Mouse (Mus musculus): ENCODE results near the gene Slc25a3.

Gene Slc25a3

DNA sequence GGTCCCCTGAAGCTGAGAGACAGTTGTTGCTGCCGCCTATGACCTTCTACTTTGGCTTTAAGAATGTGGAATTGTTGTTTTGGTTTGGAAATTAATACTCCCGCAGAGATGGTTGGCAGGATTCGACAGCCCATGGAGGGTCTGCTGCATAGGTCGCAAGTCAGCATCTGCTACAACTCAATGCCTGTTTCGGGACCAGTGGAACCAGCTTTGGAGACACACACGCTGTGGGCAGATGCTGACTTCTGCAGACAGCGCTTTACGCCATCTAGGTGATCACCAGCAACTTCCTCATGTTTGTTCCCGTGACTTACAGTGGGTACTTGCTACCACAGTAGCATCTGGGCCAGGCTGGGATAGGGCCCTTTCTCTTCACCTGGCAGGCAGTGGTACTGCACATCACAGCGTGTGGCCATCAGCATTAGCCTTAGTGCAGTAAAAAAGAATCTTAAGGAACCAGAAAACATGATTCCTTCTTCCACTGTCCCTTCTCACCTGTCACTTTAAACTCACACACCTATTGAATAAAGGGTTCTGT is 18.9 kb upstream of the Slc25a3 start:
- DNase-seq (ENCODE audit: low spot score in 2 of 2): no peak

GRCm38 (mm10) chr10:91141564-91141963 is 17.7 kb upstream of the Slc25a3 start:
- DNase-seq (ENCODE audit: low spot score in 2 of 2): no peak

GRCm38 (mm10) chr10:91139148-91139766 is 15.4 kb upstream of the Slc25a3 start:
- no peak for DNase-seq (ENCODE audit: low spot score in 2 of 2)

GRCm38 (mm10) chr10:91138317-91138716 is 14.5 kb upstream of the Slc25a3 start:
- no peak for DNase-seq (ENCODE audit: low spot score in 2 of 2)

DNA sequence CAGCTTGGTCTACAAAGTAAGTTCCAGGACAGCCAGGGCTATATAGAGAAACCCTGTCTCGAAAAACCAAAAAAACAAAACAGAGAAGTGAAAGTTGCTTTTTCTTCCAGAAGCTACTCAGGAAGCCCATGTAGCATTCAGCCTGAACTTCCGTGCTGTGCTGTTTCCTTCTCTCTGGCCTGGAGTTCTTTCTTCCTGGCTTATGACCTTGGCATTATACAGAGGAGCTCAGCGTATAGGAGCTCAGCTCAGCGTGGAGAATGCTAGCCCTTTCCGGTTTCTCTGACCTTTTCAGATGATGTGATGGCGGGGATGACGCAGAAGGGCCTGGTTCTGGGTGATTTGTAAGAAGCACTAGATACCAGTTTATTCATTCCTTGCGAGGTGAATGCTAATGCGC is 13.5 kb upstream of the Slc25a3 start:
- no peak for DNase-seq (ENCODE audit: low spot score in 2 of 2)

GRCm38 (mm10) chr10:91135302-91135972 is 11.6 kb upstream of the Slc25a3 start:
- DNase-seq (ENCODE audit: low spot score in 2 of 2): no peak

DNA sequence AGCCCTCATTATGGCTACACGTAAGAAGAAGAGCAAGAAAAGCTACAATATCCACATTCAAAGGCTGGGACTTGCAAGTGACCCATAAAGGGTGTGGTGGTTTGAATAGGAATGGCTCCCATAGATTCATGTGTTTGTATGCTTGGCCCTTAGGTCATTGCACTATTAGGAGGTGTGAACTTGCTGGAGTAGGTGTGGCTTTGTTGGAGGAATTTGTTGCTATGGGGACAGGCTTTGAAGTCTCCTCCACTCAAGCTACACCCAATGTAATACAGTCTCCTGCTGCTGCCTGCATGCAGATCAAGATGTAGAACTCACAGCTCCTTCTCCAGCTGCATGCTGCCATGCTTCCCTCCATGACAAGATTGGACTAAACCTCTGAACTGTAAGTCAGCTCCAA is 7.7 kb upstream of the Slc25a3 start:
- DNase-seq (ENCODE audit: low spot score in 2 of 2): no peak

GRCm38 (mm10) chr10:91130792-91131191 is 6.9 kb upstream of the Slc25a3 start:
- no peak for DNase-seq (ENCODE audit: low spot score in 2 of 2)

GRCm38 (mm10) chr10:91128551-91129160 is 4.8 kb upstream of the Slc25a3 start:
- DNase-seq (ENCODE audit: low spot score in 2 of 2): no peak

GRCm38 (mm10) chr10:91127395-91127794 is 3.5 kb upstream of the Slc25a3 start:
- DNase-seq (ENCODE audit: low spot score in 2 of 2): no peak

DNA sequence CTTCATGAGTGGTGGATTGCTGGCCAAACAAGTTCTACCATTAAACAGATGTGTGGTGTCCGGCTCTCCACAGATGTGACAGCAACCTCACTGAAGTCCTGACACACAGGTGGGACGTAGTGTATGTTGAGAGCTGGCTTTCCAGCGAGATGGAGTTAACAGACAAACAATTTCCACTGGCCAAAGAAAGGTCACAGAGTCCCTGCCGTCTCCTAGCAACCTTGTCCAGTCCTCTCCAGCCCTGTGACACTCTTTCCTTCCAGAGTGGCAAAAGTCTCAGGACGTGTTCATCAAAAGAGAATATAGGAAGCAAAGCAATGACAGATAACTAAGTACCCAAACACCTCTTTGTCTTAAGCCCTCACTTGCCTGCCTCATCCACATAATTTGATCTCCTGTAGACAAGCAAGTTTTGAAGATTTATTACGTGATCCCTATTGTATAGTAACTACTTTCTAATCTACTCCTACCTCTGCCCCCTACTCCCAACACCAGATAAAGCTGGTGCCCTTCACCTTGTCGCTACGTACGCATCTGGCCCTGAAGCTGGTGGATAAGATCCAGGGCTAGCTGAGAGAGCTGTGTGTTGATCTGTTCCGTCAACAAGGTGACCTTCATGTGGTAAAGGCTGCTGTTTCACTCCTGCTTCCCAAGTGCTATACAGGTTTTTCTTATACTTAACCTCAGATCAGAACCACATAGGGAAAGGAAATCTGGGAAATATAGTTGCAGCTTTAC is 2.9 kb upstream of the Slc25a3 start:
- DNase-seq (ENCODE audit: low spot score in 2 of 2): no peak

GRCm38 (mm10) chr10:91123281-91123827 is 505 bp downstream of the Slc25a3 start:
- peak in 1 of 2 experiments; percentile 13 for DNase-seq (ENCODE audit: low spot score in 2 of 2)

DNA sequence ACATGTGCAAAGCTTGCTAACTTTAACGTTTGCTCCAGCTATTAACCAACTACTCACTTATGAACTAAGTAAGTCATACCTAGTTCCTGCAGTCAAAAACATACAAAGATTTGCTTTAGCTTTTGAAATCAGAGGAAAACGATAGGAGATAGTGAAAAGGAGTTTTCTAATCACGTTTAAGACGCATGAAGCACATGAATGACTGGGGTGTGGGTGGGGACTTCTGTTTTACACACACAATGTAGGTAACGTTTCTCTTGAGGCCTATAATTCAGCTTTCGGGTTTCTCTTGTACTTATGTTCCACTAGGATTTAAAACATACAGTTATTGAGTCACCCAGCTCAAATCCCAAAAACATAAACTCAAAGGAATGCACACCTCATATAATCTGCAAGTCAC is 1.2 kb downstream of the Slc25a3 start:
- DNase-seq (ENCODE audit: low spot score in 2 of 2): no peak

GRCm38 (mm10) chr10:91116958-91117357 is 6.9 kb downstream of the Slc25a3 start:
- no peak for DNase-seq (ENCODE audit: low spot score in 2 of 2)

DNA sequence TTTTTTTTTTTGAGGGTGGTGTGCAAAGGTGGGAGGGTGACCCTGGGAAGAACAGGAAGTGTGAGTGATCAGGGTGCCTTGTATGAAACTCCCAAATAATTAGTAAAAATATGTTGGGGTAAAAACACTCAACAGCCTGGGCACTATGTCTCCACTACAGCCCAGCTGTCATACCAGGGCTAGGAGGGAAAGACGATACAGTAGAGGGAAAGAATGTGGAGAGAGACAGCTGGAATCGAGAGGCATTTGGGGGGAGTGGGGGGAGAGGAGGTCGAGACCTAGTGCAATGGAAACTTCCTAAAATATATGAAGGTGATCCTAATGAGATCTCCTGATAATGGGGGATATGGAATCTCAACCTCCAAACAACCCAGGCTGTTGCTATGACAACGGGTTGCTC is 14.0 kb downstream of the Slc25a3 start:
- DNase-seq (ENCODE audit: low spot score in 2 of 2): no peak

GRCm38 (mm10) chr10:91105981-91106380 is 17.9 kb downstream of the Slc25a3 start:
- DNase-seq (ENCODE audit: low spot score in 2 of 2): no peak

DNA sequence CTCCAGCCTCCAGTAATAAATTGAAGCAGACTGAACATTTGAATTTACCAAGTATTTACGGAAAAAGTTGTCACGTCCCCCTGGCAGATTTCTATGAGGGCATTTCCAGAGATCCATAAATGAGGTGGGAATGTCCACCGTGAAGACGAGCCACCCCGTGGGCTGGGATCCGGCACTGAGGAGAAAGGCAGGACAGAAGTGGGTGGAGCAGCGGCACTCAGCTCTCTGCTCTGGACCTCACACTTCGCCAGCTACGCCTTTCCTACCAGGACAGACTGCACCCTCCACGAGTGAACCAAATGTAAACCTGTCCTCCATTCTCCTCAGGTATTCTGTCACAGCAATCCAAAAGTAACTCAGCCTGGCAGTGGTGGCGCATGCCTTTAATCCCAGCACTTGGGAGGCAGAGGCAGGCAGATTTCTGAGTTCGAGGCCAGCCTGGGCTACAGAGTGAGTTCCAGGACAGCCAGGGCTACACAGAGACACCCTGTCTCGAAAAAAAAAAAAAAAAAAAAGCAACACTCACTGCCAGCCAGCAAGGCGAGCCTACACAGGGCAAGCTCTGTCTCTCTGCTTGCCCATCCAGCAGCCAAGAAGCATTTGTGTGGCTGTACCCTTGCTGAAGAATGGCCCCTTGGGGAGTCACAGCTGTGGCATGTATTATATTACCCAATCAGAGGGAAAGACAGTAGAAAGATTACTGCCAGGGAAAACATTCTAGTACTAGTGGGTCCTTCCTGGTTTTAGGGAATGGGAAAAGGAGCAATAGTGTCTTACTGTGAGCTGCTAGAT is 20.9 kb downstream of the Slc25a3 start:
- DNase-seq (ENCODE audit: low spot score in 2 of 2): no peak

DNA sequence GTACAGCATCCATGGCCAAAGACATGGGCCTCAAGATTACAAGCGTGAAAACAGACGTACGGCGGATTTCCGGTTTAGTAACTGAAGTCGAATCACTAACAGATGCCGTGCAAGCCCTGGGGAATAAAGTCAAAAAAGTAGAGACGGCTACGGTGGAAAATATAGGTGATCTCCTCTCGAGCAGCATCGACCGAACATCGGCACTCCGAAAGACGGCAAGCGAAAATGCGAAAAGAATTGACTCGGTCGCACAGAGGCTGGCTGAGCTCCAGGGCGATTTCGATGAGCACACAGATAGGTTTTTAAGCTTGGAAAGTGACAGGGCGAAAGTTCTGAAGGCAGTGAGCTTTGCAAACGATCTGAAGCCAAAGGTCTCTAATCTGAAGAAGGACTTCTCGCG is 21.9 kb downstream of the Slc25a3 start:
- no peak for DNase-seq (ENCODE audit: low spot score in 2 of 2)

- DNase-seq (ENCODE audit: low spot score in 2 of 2): no peak
Observed at GRCm38 (mm10) chr10:91100101-91100500, 23.8 kb downstream of the Slc25a3 start.

GRCm38 (mm10) chr10:91098056-91098455 is 25.8 kb downstream of the Slc25a3 start:
- no peak for DNase-seq (ENCODE audit: low spot score in 2 of 2)
